Mouse (Mus musculus) ES-CJ7 (cell line): ENCODE results near the gene Serpina3g.
"Not testable (repeated sequence)": the region's sequence is repeated elsewhere in the genome, so short reads cannot be mapped to it uniquely, and the experiment has no call there.

Experiments used
- DNase-seq: peaks from one replicate; pipeline ENCODE4 v3.0.0; 2011; ENCODE audit warnings: low read depth, low spot score

Serpina3g gene

GRCm38 (mm10) chr12:104235915-104236314, at the start of gene Serpina3g:
Serpina3g (plus strand) TSS chr12:104236245.
- no peak for DNase-seq

GRCm38 (mm10) chr12:104189246-104189645, 46.8 kb upstream of the Serpina3g start:
- no peak for DNase-seq

- no peak for DNase-seq
Measured at GRCm38 (mm10) chr12:104190852-104191251, 45.2 kb upstream of the Serpina3g start.

GRCm38 (mm10) chr12:104209149-104209548, 26.9 kb upstream of the Serpina3g start:
- DNase-seq, result peak; percentile 33

GRCm38 (mm10) chr12:104209802-104210201, 26.2 kb upstream of the Serpina3g start:
- DNase-seq, result no peak

GRCm38 (mm10) chr12:104213689-104214444, 22.2 kb upstream of the Serpina3g start:
- DNase-seq, result no peak

GRCm38 (mm10) chr12:104214445-104214753, 21.6 kb upstream of the Serpina3g start, which contains the start of gene Serpina3f:
Serpina3f (plus strand) TSS chr12:104214544.
- DNase-seq, result no peak

- no peak for DNase-seq
Measured at GRCm38 (mm10) chr12:104215249-104215648, 20.8 kb upstream of the Serpina3g start.

- no peak for DNase-seq
Measured at GRCm38 (mm10) chr12:104221616-104222015, 14.4 kb upstream of the Serpina3g start.

GRCm38 (mm10) chr12:104223690-104224089, 12.4 kb upstream of the Serpina3g start:
- DNase-seq, result no peak

- no peak for DNase-seq
Measured at GRCm38 (mm10) chr12:104224598-104225300, 11.3 kb upstream of the Serpina3g start.

- no peak for DNase-seq
Measured at GRCm38 (mm10) chr12:104230762-104231161, 5.3 kb upstream of the Serpina3g start.

GRCm38 (mm10) chr12:104238048-104238447, 2.0 kb downstream of the Serpina3g start:
- DNase-seq, result not testable (repeated sequence)

GRCm38 (mm10) chr12:104243307-104243706, 7.3 kb downstream of the Serpina3g start:
- DNase-seq, result no peak

- DNase-seq, result peak; percentile 24
Measured at GRCm38 (mm10) chr12:104245092-104245491, 9.0 kb downstream of the Serpina3g start.

- DNase-seq, result no peak
Measured at GRCm38 (mm10) chr12:104245595-104245994, 9.6 kb downstream of the Serpina3g start.

GRCm38 (mm10) chr12:104247553-104248002, 11.5 kb downstream of the Serpina3g start:
- peak; percentile 92 for DNase-seq

GRCm38 (mm10) chr12:104248231-104248630, 12.2 kb downstream of the Serpina3g start:
- DNase-seq, result no peak

GRCm38 (mm10) chr12:104261041-104261440, 25.0 kb downstream of the Serpina3g start:
- no peak for DNase-seq

- peak; percentile 88 for DNase-seq
Measured at GRCm38 (mm10) chr12:104262863-104263262, 26.8 kb downstream of the Serpina3g start, which contains the start of gene Serpina3i. Serpina3i (plus strand) TSS chr12:104263122.

- no peak for DNase-seq
Measured at GRCm38 (mm10) chr12:104266374-104266773, 30.3 kb downstream of the Serpina3g start.

GRCm38 (mm10) chr12:104278216-104279055, 42.4 kb downstream of the Serpina3g start:
- no peak for DNase-seq
